Mouse (Mus musculus) mammary gland, adult 2 months (tissue): Measurements from ENCODE around the gene Cdc20b. TPM values are rescaled to one million over a fixed set of nuclear protein-coding genes. Genes with fewer than 3 reads are reported as not detected.

ENCODE experiments used
- polyA plus RNA-seq: library from polyadenylated mRNA; depleted of rRNA; stranded (reverse); fragments of >200 nt; gene quantifications from 2 replicates; pipeline ENCODE4 v1.2.3, GENCODE M21; 2012; ENCODE audit warnings: low replicate concordance; rRNA removed

Cdc20b gene
- not detected in 2 replicates for polyA plus RNA-seq

GRCm38 (mm10) chr13:113034950-113035421 lies at the start of gene Cdc20b:
Gene Cdc20b (plus strand): TSS chr13:113035111.

GRCm38 (mm10) chr13:112987532-112987943 lies 47.4 kb upstream of the Cdc20b start, which contains the start of gene Ccno:
Gene Ccno (plus strand): TSS chr13:112987802.

GRCm38 (mm10) chr13:112993531-112994152 lies 41.3 kb upstream of the Cdc20b start, which contains the start of gene Mcidas:
Gene Mcidas (plus strand): TSS chr13:112993845.

GRCm38 (mm10) chr13:113046211-113046883 lies 11.4 kb downstream of the Cdc20b start, which contains the start of gene Gpx8:
Gene Gpx8 (minus strand): TSS chr13:113046410.

GRCm38 (mm10) chr13:113100879-113101278 lies 66.0 kb downstream of the Cdc20b start, which contains the start of gene Gzma:
Gene Gzma (minus strand): TSS chr13:113100981.

Other genes starting within 250 kb of the Cdc20b start
- gene Plpp1, start 234.3 kb upstream of the Cdc20b start, polyA plus RNA-seq: 27.3 and 41.8 TPM in 2 replicates
- 3.5 and 9.0 TPM in 2 replicates for gene Mtrex, start 107.7 kb upstream of the Cdc20b start, polyA plus RNA-seq
- gene Dhx29, start 107.7 kb upstream of the Cdc20b start, polyA plus RNA-seq: 2.3 and 4.4 TPM in 2 replicates
- gene Ccno, start 47.3 kb upstream of the Cdc20b start, polyA plus RNA-seq: 1.0 and 2.2 TPM in 2 replicates
- not detected in 2 replicates for gene Mcidas, start 41.3 kb upstream of the Cdc20b start, polyA plus RNA-seq
- 6.2 and 16.7 TPM in 2 replicates for gene Gpx8, start 11.3 kb downstream of the Cdc20b start, polyA plus RNA-seq
- 1.3 and 3.1 TPM in 2 replicates for gene Gzma, start 65.9 kb downstream of the Cdc20b start, polyA plus RNA-seq
- gene Esm1, start 174.5 kb downstream of the Cdc20b start, polyA plus RNA-seq: 0.69 and 1.5 TPM in 2 replicates
- not detected in 2 replicates for gene Gzmk, start 190.8 kb downstream of the Cdc20b start, polyA plus RNA-seq